Mouse (Mus musculus) neural tube, embryonic 11.5 days (tissue): ENCODE measurements around the gene Xirp1. TPM values are rescaled to one million over a fixed set of nuclear protein-coding genes. Genes with fewer than 3 reads are reported as not detected.

Source experiments
- ATAC-seq: fragments of 200-750 bp; cut with Nextera tagmentation; 2 replicates; pipeline ENCODE4 v1.8.0; 2017; ENCODE audit warnings: moderate number of reproducible peaks, mild to moderate bottlenecking, moderate TSS enrichment, moderate library complexity; ENCODE audit not compliant: insufficient read depth, low FRiP score, low TSS enrichment
- DNase-seq: peaks from one replicate; pipeline ENCODE4 v3.0.0-alpha.2; 2015; ENCODE audit warnings: low spot score
- H3K27ac ChIP-seq: fragments of 300-500 bp; sonication (generic); 2 replicates; pipeline ENCODE4 v1.5.1; 2014; ENCODE audit warnings: low read depth, mild to moderate bottlenecking, low read length
- H3K27me3 ChIP-seq: fragments of 300-500 bp; sonication (generic); 2 replicates; pipeline ENCODE4 v1.6.1; 2014; ENCODE audit warnings: mild to moderate bottlenecking, low read length, mixed read lengths; ENCODE audit not compliant: control insufficient read depth, insufficient read depth
- H3K36me3 ChIP-seq: fragments of 300-500 bp; sonication (generic); 2 replicates; pipeline ENCODE4 v1.6.1; 2014; ENCODE audit warnings: mild to moderate bottlenecking, low read length, moderate library complexity, mixed read lengths; ENCODE audit not compliant: control insufficient read depth, insufficient read depth
- H3K4me1 ChIP-seq: fragments of 300-500 bp; sonication (generic); 2 replicates; pipeline ENCODE4 v1.6.1; 2014; ENCODE audit warnings: low read length, mixed read lengths; ENCODE audit not compliant: control insufficient read depth, insufficient read depth
- H3K4me2 ChIP-seq: fragments of 300-500 bp; sonication (generic); 2 replicates; pipeline ENCODE4 v1.6.1; 2014; ENCODE audit warnings: low read depth, mild to moderate bottlenecking, moderate library complexity
- H3K4me3 ChIP-seq: fragments of 300-500 bp; sonication (generic); 2 replicates; pipeline ENCODE4 v1.5.1; 2014; ENCODE audit warnings: low read depth, low read length
- H3K9ac ChIP-seq: fragments of 300-500 bp; sonication (generic); 2 replicates; pipeline ENCODE4 v1.6.1; 2014; ENCODE audit warnings: mild to moderate bottlenecking, low read length
- H3K9me3 ChIP-seq: fragments of 300-500 bp; sonication (generic); 2 replicates; pipeline ENCODE4 v1.6.1; 2016; ENCODE audit warnings: low read length; ENCODE audit not compliant: control insufficient read depth
- WGBS: fragments of 180-500 bp; shearing (Covaris S2); extraction: QIAGEN DNeasy Blood & Tissue Kit; methylation state at CpG from one replicate; pipeline ENCODE4 v1.1.7; 2014; 5-methylcytosine and 5-hydroxymethylcytosine counted together
- polyA plus RNA-seq: library from polyadenylated mRNA; unstranded; fragments of >200 nt; fragmentation: Nextera tagmentation; extraction: Ambion mirVana; gene quantifications from 2 replicates; pipeline ENCODE4 v1.2.1, GENCODE M21; 2014

Xirp1 gene
- polyA plus RNA-seq, 1 experiment from 2014 or later = 0.33 TPM

GRCm38 (mm10) chr9:119964206-119964605, 59.2 kb downstream of the Xirp1 start:
- no peak for ATAC-seq
- Histone ChIP-seq H3K4me2 (no peak overlapping the region), H3K36me3 (no peaks in the 10 kb centered on the region), H3K9me3 (no peaks in the 10 kb centered on the region), H3K27me3 (no peaks in the 10 kb centered on the region), H3K4me1 (peaks cover 3% of the 10 kb centered on the region; the same call in 1 of the 2 replicates), H3K9ac (no peak overlapping the region), H3K27ac (no peak overlapping the region), H3K4me3 (no peak overlapping the region)
- DNase-seq = no peak
- WGBS = 82% methylated on average over 3 of the region's 3 CpGs

Other genes with a start within 250 kb of the Xirp1 start
- 0.11 TPM in 1 of 2 replicates, not detected in the other for gene Scn11a, start 198.1 kb downstream of the Xirp1 start, polyA plus RNA-seq
- gene Wdr48, start 128.7 kb downstream of the Xirp1 start, polyA plus RNA-seq = 61.8 and 67.2 TPM in 2 replicates
- 20.5 and 23.6 TPM in 2 replicates for gene Gorasp1, start 86.0 kb downstream of the Xirp1 start, polyA plus RNA-seq
- 0.23 and 0.34 TPM in 2 replicates for gene Ttc21a, start 86.0 kb downstream of the Xirp1 start, polyA plus RNA-seq
- 1.3 and 1.6 TPM in 2 replicates for gene Csrnp1, start 38.9 kb downstream of the Xirp1 start, polyA plus RNA-seq
- 2.7 and 2.9 TPM in 2 replicates for gene Cx3cr1, start 46.3 kb upstream of the Xirp1 start, polyA plus RNA-seq
- gene Ccr8, start 68.5 kb upstream of the Xirp1 start, polyA plus RNA-seq = not detected in 2 replicates
- gene Slc25a38, start 86.8 kb upstream of the Xirp1 start, polyA plus RNA-seq = 35.5 and 35.8 TPM in 2 replicates
- gene Rpsa, start 104.1 kb upstream of the Xirp1 start, polyA plus RNA-seq = 1,461 and 1,514 TPM in 2 replicates
- not detected in 2 replicates for gene Mobp, start 126.1 kb upstream of the Xirp1 start, polyA plus RNA-seq